Mouse (Mus musculus) MEL (cell line): Measurements from ENCODE around the gene Aqp8. TPM values are rescaled to one million over a fixed set of nuclear protein-coding genes. Genes with fewer than 3 reads are reported as not detected.

Source experiments
- DNase-seq: peaks from one replicate; pipeline ENCODE4 v3.0.0; 2011; ENCODE audit warnings: low read depth, low spot score
- H3K27ac ChIP-seq: 2 replicates; pipeline ENCODE4 v1.5.1; 2012; ENCODE audit warnings: low read depth, mild to moderate bottlenecking, control low read depth, low read length, moderate library complexity; ENCODE audit not compliant: control insufficient read depth
- H3K27me3 ChIP-seq, 2 experiments: fragments of 150-350 bp in 1 of 2; sonication (generic) in 1 of 2; 2 replicates each; pipeline ENCODE4 v1.6.1; 2012; ENCODE audit warnings: low read length in 2 of 2, mild to moderate bottlenecking in 2 of 2, improper control_type of control experiment in 1 of 2, moderate library complexity in 1 of 2; ENCODE audit not compliant: insufficient read depth in 2 of 2, control insufficient read depth in 1 of 2
- H3K36me3 ChIP-seq, 2 experiments: 2 replicates each; pipeline ENCODE4 v1.6.1; 2012 to 2014; ENCODE audit warnings: low read length in 2 of 2, improper control_type of control experiment in 1 of 2, inconsistent platforms in 1 of 2, mild to moderate bottlenecking in 1 of 2; ENCODE audit not compliant: insufficient read depth in 2 of 2, control insufficient read depth in 1 of 2
- H3K4me1 ChIP-seq, 2 experiments: fragments of 150-350 bp in 1 of 2; sonication (generic) in 1 of 2; 2 replicates each; pipeline ENCODE4 v1.6.1; 2012; ENCODE audit warnings: low read length in 2 of 2, improper control_type of control experiment in 1 of 2, mild to moderate bottlenecking in 1 of 2; ENCODE audit not compliant: insufficient read depth in 2 of 2, control insufficient read depth in 1 of 2
- H3K4me3 ChIP-seq, 2 experiments: fragments of 150-350 bp in 1 of 2; sonication (generic) in 1 of 2; 2 replicates each; pipeline ENCODE4 v1.5.1; 2012; ENCODE audit warnings: low read depth in 2 of 2, low read length in 2 of 2, mild to moderate bottlenecking in 2 of 2, moderate library complexity in 2 of 2, control low read depth in 1 of 2, improper control_type of control experiment in 1 of 2; ENCODE audit not compliant: control insufficient read depth in 1 of 2, insufficient read depth in 1 of 2
- H3K79me2 ChIP-seq: 2 replicates; pipeline ENCODE4 v1.6.1; 2012; ENCODE audit warnings: mild to moderate bottlenecking, low read length, moderate library complexity; ENCODE audit not compliant: control insufficient read depth, poor library complexity, insufficient read depth
- H3K9ac ChIP-seq: 2 replicates; pipeline ENCODE4 v1.6.1; 2012; ENCODE audit warnings: low read depth, mild to moderate bottlenecking, control low read depth, low read length, moderate library complexity; ENCODE audit not compliant: control insufficient read depth, poor library complexity, severe bottlenecking
- H3K9me3 ChIP-seq: fragments of 150-350 bp; sonication (generic); replicated peaks from 2 replicates; pipeline ENCODE4 v1.6.1; 2012; ENCODE audit warnings: mild to moderate bottlenecking, low read length, improper control_type of control experiment, moderate library complexity; ENCODE audit not compliant: insufficient read depth
- BHLHE40 ChIP-seq: IDR thresholded peaks from 2 replicates; pipeline ENCODE4 v1.6.1; 2012; ENCODE audit warnings: low read depth, mild to moderate bottlenecking, inconsistent platforms, low read length, improper control_type of control experiment, borderline replicate concordance
- CTCF ChIP-seq, 3 experiments: IDR thresholded peaks in 2 of 3; conservative IDR thresholded peaks in 1 of 3; 2 replicates each; pipeline ENCODE4 v1.5.1; 2011 to 2012; ENCODE audit warnings: low read length in 3 of 3, low read depth in 2 of 3, mild to moderate bottlenecking in 2 of 3, improper control_type of control experiment in 1 of 3, inconsistent platforms in 1 of 3, mixed read lengths in 1 of 3, moderate library complexity in 1 of 3; ENCODE audit not compliant: control insufficient read depth in 1 of 3, insufficient read depth in 1 of 3, poor library complexity in 1 of 3, severe bottlenecking in 1 of 3
- ELF1 ChIP-seq: IDR thresholded peaks from 2 replicates; pipeline ENCODE4 v1.6.1; 2014; ENCODE audit warnings: low read depth, mild to moderate bottlenecking, inconsistent platforms, low read length, improper control_type of control experiment, moderate library complexity
- EP300 ChIP-seq, 2 experiments: IDR thresholded peaks; 2 replicates each; pipeline ENCODE4 v1.6.1; 2011; ENCODE audit warnings: improper control_type of control experiment in 2 of 2, low read length in 2 of 2, low read depth in 1 of 2, mild to moderate bottlenecking in 1 of 2
- ETS1 ChIP-seq: IDR thresholded peaks from 2 replicates; pipeline ENCODE4 v1.6.1; 2012; ENCODE audit warnings: low read depth, mild to moderate bottlenecking, inconsistent platforms, low read length, improper control_type of control experiment, moderate library complexity
- GABPA ChIP-seq: IDR thresholded peaks from 2 replicates; pipeline ENCODE4 v1.6.1; 2012; ENCODE audit warnings: low read depth, mild to moderate bottlenecking, inconsistent platforms, low read length, improper control_type of control experiment, moderate library complexity
- GATA1 ChIP-seq: IDR thresholded peaks from 2 replicates; pipeline ENCODE4 v1.6.1; 2011; ENCODE audit warnings: low read depth, low read length, improper control_type of control experiment
- HCFC1 ChIP-seq: IDR thresholded peaks from 2 replicates; pipeline ENCODE4 v1.6.1; 2012; ENCODE audit warnings: low read depth, mild to moderate bottlenecking, inconsistent platforms, low read length, improper control_type of control experiment, moderate library complexity
- JUND ChIP-seq: IDR thresholded peaks from 2 replicates; pipeline ENCODE4 v1.6.1; 2011; ENCODE audit warnings: low read depth, mild to moderate bottlenecking, improper control_type of control experiment, low read length
- KAT2A ChIP-seq: conservative IDR thresholded peaks from 2 replicates; pipeline ENCODE4 v1.6.1; 2012; ENCODE audit warnings: low read depth, low read length, improper control_type of control experiment, inconsistent platforms
- MAFK ChIP-seq: IDR thresholded peaks from 2 replicates; pipeline ENCODE4 v1.6.1; 2011; ENCODE audit warnings: low read depth, mild to moderate bottlenecking, low read length, improper control_type of control experiment, borderline replicate concordance
- MAX ChIP-seq: IDR thresholded peaks from 2 replicates; pipeline ENCODE4 v1.6.1; 2011; ENCODE audit warnings: low read length, improper control_type of control experiment
- MAZ ChIP-seq: IDR thresholded peaks from 2 replicates; pipeline ENCODE4 v1.6.1; 2012; ENCODE audit warnings: low read depth, mild to moderate bottlenecking, inconsistent platforms, low read length, improper control_type of control experiment
- MEF2A ChIP-seq: IDR thresholded peaks from 2 replicates; pipeline ENCODE4 v1.6.1; 2014; ENCODE audit warnings: low read depth, mild to moderate bottlenecking, inconsistent platforms, low read length, improper control_type of control experiment; ENCODE audit not compliant: poor library complexity, insufficient replicate concordance, severe bottlenecking; ENCODE audit errors: extremely low read depth
- MXI1 ChIP-seq: IDR thresholded peaks from 2 replicates; pipeline ENCODE4 v1.6.1; 2011; ENCODE audit warnings: mild to moderate bottlenecking, low read depth, low read length, improper control_type of control experiment
- MYB ChIP-seq: IDR thresholded peaks from 2 replicates; pipeline ENCODE4 v1.6.1; 2011; ENCODE audit warnings: mild to moderate bottlenecking, low read depth, low read length, improper control_type of control experiment
- MYC ChIP-seq: IDR thresholded peaks from 2 replicates; pipeline ENCODE4 v1.6.1; 2011; ENCODE audit warnings: low read depth, mild to moderate bottlenecking, low read length, improper control_type of control experiment, moderate library complexity
- NELFE ChIP-seq: IDR thresholded peaks from 2 replicates; pipeline ENCODE4 v1.6.1; 2011; ENCODE audit warnings: low read depth, low read length, improper control_type of control experiment
- NRF1 ChIP-seq: IDR thresholded peaks from 2 replicates; pipeline ENCODE4 v1.6.1; 2014; ENCODE audit warnings: low read depth, mild to moderate bottlenecking, inconsistent platforms, low read length, improper control_type of control experiment, moderate library complexity; ENCODE audit not compliant: poor library complexity, insufficient read depth, severe bottlenecking
- POLR2A ChIP-seq, 2 experiments: IDR thresholded peaks; 2 replicates each; pipeline ENCODE4 v1.6.1; 2011 to 2012; ENCODE audit warnings: low read length in 2 of 2, mild to moderate bottlenecking in 2 of 2, control low read depth in 1 of 2, improper control_type of control experiment in 1 of 2, low read depth in 1 of 2, moderate library complexity in 1 of 2; ENCODE audit not compliant: control insufficient read depth in 1 of 2, insufficient read depth in 1 of 2, poor library complexity in 1 of 2
- POLR2AphosphoS5 ChIP-seq: IDR thresholded peaks from 2 replicates; pipeline ENCODE4 v1.6.1; 2012; ENCODE audit warnings: low read depth, borderline replicate concordance, mild to moderate bottlenecking, inconsistent platforms, low read length, moderate library complexity, mixed read lengths
- RAD21 ChIP-seq: IDR thresholded peaks from 2 replicates; pipeline ENCODE4 v1.6.1; 2011; ENCODE audit warnings: mild to moderate bottlenecking, low read depth, low read length, improper control_type of control experiment
- RCOR1 ChIP-seq: IDR thresholded peaks from 2 replicates; pipeline ENCODE4 v1.6.1; 2012; ENCODE audit warnings: low read depth, mild to moderate bottlenecking, inconsistent platforms, low read length, improper control_type of control experiment
- SIN3A ChIP-seq: IDR thresholded peaks from 2 replicates; pipeline ENCODE4 v1.6.1; 2012; ENCODE audit warnings: low read length, improper control_type of control experiment, inconsistent platforms
- SMC3 ChIP-seq: IDR thresholded peaks from 2 replicates; pipeline ENCODE4 v1.6.1; 2011; ENCODE audit warnings: low read depth, low read length, improper control_type of control experiment
- TAL1 ChIP-seq: IDR thresholded peaks from 2 replicates; pipeline ENCODE4 v1.6.1; 2012; ENCODE audit warnings: mild to moderate bottlenecking, inconsistent platforms, low read length, moderate library complexity, mixed read lengths
- TBP ChIP-seq: IDR thresholded peaks from 2 replicates; pipeline ENCODE4 v1.8.0; 2011; ENCODE audit warnings: low read depth, low read length, improper control_type of control experiment
- TCF12 ChIP-seq: IDR thresholded peaks from 2 replicates; pipeline ENCODE4 v1.6.1; 2014; ENCODE audit warnings: low read depth, mild to moderate bottlenecking, inconsistent platforms, low read length, improper control_type of control experiment, moderate library complexity
- UBTF ChIP-seq: IDR thresholded peaks from 2 replicates; pipeline ENCODE4 v1.6.1; 2012; ENCODE audit warnings: low read depth, mild to moderate bottlenecking, inconsistent platforms, low read length, improper control_type of control experiment, moderate library complexity, borderline replicate concordance; ENCODE audit not compliant: insufficient read depth
- USF1 ChIP-seq: IDR thresholded peaks from 2 replicates; pipeline ENCODE4 v1.6.1; 2014; ENCODE audit warnings: low read depth, mild to moderate bottlenecking, inconsistent platforms, low read length, improper control_type of control experiment, moderate library complexity
- USF2 ChIP-seq, 2 experiments: IDR thresholded peaks; 2 replicates each; pipeline ENCODE4 v1.6.1; 2011 to 2012; ENCODE audit warnings: improper control_type of control experiment in 2 of 2, low read length in 2 of 2, borderline replicate concordance in 1 of 2, inconsistent platforms in 1 of 2, low read depth in 1 of 2, mild to moderate bottlenecking in 1 of 2; ENCODE audit not compliant: insufficient read depth in 1 of 2
- ZC3H11A ChIP-seq: IDR thresholded peaks from 2 replicates; pipeline ENCODE4 v1.6.1; 2012; ENCODE audit warnings: low read depth, mild to moderate bottlenecking, inconsistent platforms, low read length, improper control_type of control experiment
- ZKSCAN1 ChIP-seq: IDR thresholded peaks from 2 replicates; pipeline ENCODE4 v1.6.1; 2012; ENCODE audit warnings: low read depth, mild to moderate bottlenecking, inconsistent platforms, low read length, improper control_type of control experiment, moderate library complexity
- ZMIZ1 ChIP-seq: IDR thresholded peaks from 2 replicates; pipeline ENCODE4 v1.6.1; 2012; ENCODE audit warnings: low read depth, mild to moderate bottlenecking, inconsistent platforms, low read length, improper control_type of control experiment, moderate library complexity
- ZNF384 ChIP-seq: IDR thresholded peaks from 2 replicates; pipeline ENCODE4 v1.6.1; 2012; ENCODE audit warnings: low read depth, mild to moderate bottlenecking, inconsistent platforms, low read length, improper control_type of control experiment
- polyA plus RNA-seq, 2 experiments: library from polyadenylated mRNA; stranded (reverse) in 1 of 2; unstranded in 1 of 2; fragments of >175 nt in 1 of 2; fragments of >200 nt in 1 of 2; gene quantifications; 2 replicates each; pipeline versions ENCODE4 v1.2.1 to v1.2.4; 2012; ENCODE audit warnings: low replicate concordance in 2 of 2, low read depth in 1 of 2; ENCODE audit not compliant: insufficient read length in 2 of 2, insufficient read depth in 1 of 2, missing spikeins in 1 of 2
- total RNA-seq: library from RNA; depleted of rRNA; stranded (reverse); fragments of 300-350 nt; gene quantifications from 2 replicates; pipeline ENCODE4 v1.2.3, GENCODE M21; 2012; rRNA removed

The Aqp8 gene
- total RNA-seq (0.33 and 2.1 TPM in 2 replicates), polyA plus RNA-seq (under 1 TPM in 1 of 2 experiments, not detected in 1; 0.46 TPM)

GRCm38 (mm10) chr7:123462070-123462501, at the start of gene Aqp8:
Gene Aqp8 (plus strand): TSS chr7:123462291.
- TF ChIP-seq USF2 (IDR thresholded peaks at IDR 0.05; ENCODE audit: borderline replicate concordance in 1 of 2, insufficient read depth in 1 of 2, low read depth in 1 of 2, low read length in 2 of 2) (peak in 1 of 2 experiments; percentile 57; a peak in 1 of 4 replicates), MEF2A (no peak), RCOR1 (peak; percentile 89), JUND (no peak), NELFE (no peak), GABPA (no peak), ZKSCAN1 (no peak), HCFC1 (0 out of 2 replicates have a peak, but pooled peaks have one; percentile 16), SIN3A (peak; percentile 89), RAD21 (peak; percentile 9; the same call in 1 of the 2 replicates), MYC (peak; percentile 93), USF1 (peak; percentile 92), EP300 (IDR thresholded peaks at IDR 0.05; ENCODE audit: low read depth in 1 of 2, low read length in 2 of 2) (peak; percentile 89 to 90), TBP (no peak), MAZ (no peak), KAT2A (no peak), ELF1 (no peak), ZC3H11A (no peak), NRF1 (no peak), POLR2A (IDR thresholded peaks at IDR 0.05; ENCODE audit: control insufficient read depth in 1 of 2, insufficient read depth in 1 of 2, low read depth in 1 of 2, low read length in 2 of 2, poor library complexity in 1 of 2) (no peak), POLR2AphosphoS5 (no peak), TAL1 (peak; percentile 87), ZNF384 (peak; percentile 96), BHLHE40 (peak; percentile 74; the same call in 1 of the 2 replicates), MXI1 (peak; percentile 93), ETS1 (peak; percentile 70; the same call in 1 of the 2 replicates), MYB (no peak), GATA1 (peak; percentile 89), UBTF (no peak), TCF12 (peak; percentile 84), SMC3 (0 out of 2 replicates have a peak, but pooled peaks have one; percentile 27), MAFK (no peak), MAX (peak; percentile 96), CTCF (IDR thresholded peaks at IDR 0.05 in 2 of 3, conservative IDR thresholded peaks at IDR 0.05 in 1 of 3; ENCODE audit: control insufficient read depth in 1 of 3, insufficient read depth in 1 of 3, low read depth in 2 of 3, low read length in 3 of 3, poor library complexity in 1 of 3, severe bottlenecking in 1 of 3) (peak in 2 of 3 experiments; percentile 5 to 18; a peak in 2 of 6 replicates), ZMIZ1 (no peak)
- Histone ChIP-seq H3K9me3 (no peaks in the 10 kb centered on the region), H3K27me3 (no peaks in the 10 kb centered on the region), H3K79me2 (no peaks in the 10 kb centered on the region), H3K9ac (peak within 1 kb of the TSS; percentile 32; the same call in 1 of the 2 replicates), H3K4me3 (no peak within 1 kb of the TSS), H3K27ac (0 out of 2 replicates have a peak within 1 kb of the TSS, but pooled peaks have one; percentile 20), H3K4me1 (peaks cover 7 to 44% of the 10 kb centered on the region in 2 experiments), H3K36me3 (peaks cover 0 to 34% of the 10 kb centered on the region in 2 experiments; a peak in 2 of 4 replicates)
- peak; percentile 94 for DNase-seq
